Mouse (Mus musculus) heart, embryonic 12.5 days (tissue): ENCODE data around the gene Slc48a1. TPM values are rescaled to one million over a fixed set of nuclear protein-coding genes. Genes with fewer than 3 reads are reported as not detected.

ENCODE experiments used
- ATAC-seq: fragments of 200-750 bp; cut with Nextera tagmentation; 2 replicates; pipeline ENCODE4 v1.8.0; 2017; ENCODE audit warnings: moderate TSS enrichment, moderate library complexity; ENCODE audit not compliant: insufficient number of reproducible peaks, low FRiP score
- H3K27ac ChIP-seq: fragments of 300-500 bp; sonication (generic); 2 replicates; pipeline ENCODE4 v1.5.1; 2016; ENCODE audit warnings: mild to moderate bottlenecking, moderate library complexity; ENCODE audit not compliant: poor library complexity, severe bottlenecking
- H3K27me3 ChIP-seq: fragments of 300-500 bp; sonication (generic); replicated peaks from 2 replicates; pipeline ENCODE4 v1.6.1; 2016; ENCODE audit warnings: mild to moderate bottlenecking, moderate library complexity
- H3K36me3 ChIP-seq: fragments of 300-500 bp; sonication (generic); 2 replicates; pipeline ENCODE4 v1.6.1; 2016; ENCODE audit warnings: mild to moderate bottlenecking, moderate library complexity
- H3K4me1 ChIP-seq: fragments of 300-500 bp; sonication (generic); replicated peaks from 2 replicates; pipeline ENCODE4 v1.6.1; 2016; ENCODE audit warnings: mild to moderate bottlenecking
- H3K4me2 ChIP-seq: fragments of 300-500 bp; sonication (generic); 2 replicates; pipeline ENCODE4 v1.6.1; 2016; ENCODE audit warnings: mild to moderate bottlenecking, moderate library complexity
- H3K4me3 ChIP-seq: fragments of 300-500 bp; sonication (generic); 2 replicates; pipeline ENCODE4 v1.5.1; 2016; ENCODE audit warnings: mild to moderate bottlenecking
- H3K9ac ChIP-seq: fragments of 300-500 bp; sonication (generic); 2 replicates; pipeline ENCODE4 v1.6.1; 2016; ENCODE audit warnings: mild to moderate bottlenecking, moderate library complexity
- H3K9me3 ChIP-seq: fragments of 300-500 bp; sonication (generic); replicated peaks from 2 replicates; pipeline ENCODE4 v1.6.1; 2016; ENCODE audit warnings: mild to moderate bottlenecking, moderate library complexity
- whole genome bisulfite sequencing: fragments of 180-500 bp; shearing (Covaris S2); methylation state at CpG from one replicate; pipeline ENCODE4 v1.1.7; 2016; 5-methylcytosine and 5-hydroxymethylcytosine counted together
- polyA plus RNA-seq: library from polyadenylated mRNA; unstranded; fragments of >200 nt; fragmentation: Nextera tagmentation; extraction: Ambion mirVana; gene quantifications from 2 replicates; pipeline ENCODE4 v1.2.1, GENCODE M21; 2016

Gene Slc48a1
- polyA plus RNA-seq, 1 experiment from 2014 or later: 55.0 TPM

GRCm38 (mm10) chr15:97781961-97782748, 3.8 kb downstream of the Slc48a1 start:
- Histone ChIP-seq H3K27me3 (no peaks in the 10 kb centered on the region), H3K4me3 (peak overlapping the region; percentile 20), H3K4me2 (peak overlapping the region; percentile 60), H3K36me3 (no peaks in the 10 kb centered on the region), H3K9me3 (no peaks in the 10 kb centered on the region), H3K27ac (peak overlapping the region; percentile 20; the same call in 1 of the 2 replicates), H3K9ac (peak overlapping the region; percentile 43; the same call in 1 of the 2 replicates), H3K4me1 (peaks cover 39% of the 10 kb centered on the region)
- WGBS: 11% methylated on average over 24 of the region's 24 CpGs
- ATAC-seq: no peak

GRCm38 (mm10) chr15:97782749-97783105, 4.4 kb downstream of the Slc48a1 start:
- Histone ChIP-seq H3K4me2 (peak overlapping the region; percentile 60), H3K4me1 (peaks cover 39% of the 10 kb centered on the region), H3K27ac (peak overlapping the region; percentile 20; the same call in 1 of the 2 replicates), H3K9ac (no peak overlapping the region), H3K4me3 (peak overlapping the region; percentile 20), H3K36me3 (no peaks in the 10 kb centered on the region), H3K9me3 (no peaks in the 10 kb centered on the region), H3K27me3 (no peaks in the 10 kb centered on the region)
- under 1% methylated on average over 9 of the region's 9 CpGs for WGBS
- no peak; the same call in 1 of the 2 replicates for ATAC-seq

DNA sequence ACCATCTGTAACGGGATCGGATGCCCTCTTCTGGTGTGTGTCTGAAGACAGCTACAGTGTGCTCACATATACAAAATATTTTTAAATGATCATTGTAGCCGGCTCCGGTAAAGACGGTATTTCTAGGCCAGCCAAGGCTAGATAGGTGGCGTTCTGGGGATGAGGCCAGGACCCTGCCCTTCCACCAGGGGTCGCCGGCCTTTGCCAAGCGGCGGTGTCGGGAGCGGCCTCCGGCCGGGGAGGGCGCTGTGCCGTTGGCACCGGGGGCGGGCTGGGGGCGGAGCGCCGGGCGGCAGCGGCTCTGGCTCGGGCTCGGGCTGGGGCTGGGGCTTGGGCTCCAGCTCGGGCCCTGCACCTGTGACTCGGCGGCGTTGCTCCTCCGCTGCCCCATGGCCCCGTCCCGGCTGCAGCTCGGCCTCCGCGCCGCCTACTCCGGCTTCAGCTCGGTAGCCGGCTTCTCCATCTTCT, 5.8 kb downstream of the Slc48a1 start:
- Histone ChIP-seq H3K9ac (peak overlapping the region; percentile 90), H3K4me2 (peak overlapping the region; percentile 93), H3K36me3 (no peaks in the 10 kb centered on the region), H3K9me3 (no peaks in the 10 kb centered on the region), H3K27ac (peak overlapping the region; percentile 44), H3K4me3 (peak overlapping the region; percentile 86), H3K27me3 (no peaks in the 10 kb centered on the region), H3K4me1 (peaks cover 31% of the 10 kb centered on the region)
- ATAC-seq: peak; percentile 82
- WGBS: 3% methylated on average over 38 of the region's 39 CpGs

DNA sequence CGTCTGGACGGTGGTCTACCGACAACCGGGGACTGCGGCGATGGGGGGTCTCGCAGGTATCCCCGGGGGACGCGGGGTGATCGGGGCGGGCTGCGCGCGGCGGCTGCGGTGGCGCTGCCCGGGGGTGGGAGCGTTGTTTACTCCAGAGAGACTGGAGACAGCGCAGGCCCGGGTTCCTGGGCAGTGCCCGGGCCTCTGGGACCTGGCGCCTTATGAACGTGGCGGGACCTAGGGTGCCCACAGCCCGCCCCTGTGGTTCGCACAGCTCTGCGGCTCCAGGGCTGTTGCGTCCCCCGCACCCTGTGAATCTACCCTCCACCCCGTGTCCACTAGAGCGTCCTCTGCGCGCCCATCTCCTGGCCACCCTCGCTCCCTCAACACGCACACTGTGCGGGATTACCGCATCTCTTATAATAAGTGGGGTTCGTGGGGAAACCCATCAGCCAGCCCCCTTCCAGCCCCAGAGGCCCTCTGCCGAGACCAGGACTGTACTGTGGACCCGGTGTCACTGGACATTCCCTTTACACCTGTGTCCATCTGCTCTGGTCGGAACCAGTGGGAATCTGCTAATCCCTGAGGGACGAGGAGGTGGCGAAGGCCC, 6.3 kb downstream of the Slc48a1 start:
- peak; percentile 60 for ATAC-seq
- peak overlapping the region; percentile 93 for H3K4me2 ChIP-seq
- peaks cover 30% of the 10 kb centered on the region for H3K4me1 ChIP-seq
- peak overlapping the region; percentile 90 for H3K9ac ChIP-seq
- no peaks in the 10 kb centered on the region for H3K9me3 ChIP-seq
- no peaks in the 10 kb centered on the region for H3K27me3 ChIP-seq
- H3K36me3 ChIP-seq: peaks cover 3% of the 10 kb centered on the region; the same call in 1 of the 2 replicates
- 6% methylated on average over 45 of the region's 45 CpGs for whole genome bisulfite sequencing
- H3K27ac ChIP-seq: peak overlapping the region; percentile 44
- H3K4me3 ChIP-seq: peak overlapping the region; percentile 86

DNA sequence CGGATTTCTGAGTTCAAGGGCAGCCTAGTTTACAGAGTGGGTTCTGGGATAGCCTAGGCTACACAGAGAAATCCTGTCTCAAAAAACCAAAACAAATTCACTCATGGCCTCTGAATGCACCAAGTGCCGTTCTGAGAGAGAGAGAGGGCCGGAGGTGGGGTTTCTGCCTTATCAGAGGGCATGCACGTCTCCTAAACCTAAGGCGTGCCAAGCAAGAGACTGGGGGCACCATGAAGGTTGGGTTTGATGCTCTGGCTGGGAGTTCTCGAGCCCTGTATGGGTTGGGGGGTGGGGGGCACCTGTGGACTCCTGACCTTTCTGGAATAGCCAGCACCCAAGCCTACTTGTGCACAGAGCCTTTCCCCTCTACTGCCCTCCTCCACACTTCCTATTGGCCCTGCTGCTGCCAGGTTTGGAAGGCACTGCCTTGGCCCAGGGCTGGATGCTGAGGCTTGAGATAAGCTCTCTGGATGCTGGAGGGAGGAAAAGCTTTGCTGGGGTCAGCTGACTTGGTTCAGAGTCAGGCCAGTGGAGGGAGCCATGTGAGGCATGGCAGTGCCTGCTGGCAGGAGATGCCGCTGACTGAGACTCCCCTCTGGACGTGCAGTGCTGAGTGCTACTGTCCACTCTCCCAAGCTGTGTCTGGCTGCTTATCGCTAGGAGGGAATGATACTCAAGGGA, 7.6 kb downstream of the Slc48a1 start:
- no peaks in the 10 kb centered on the region for H3K9me3 ChIP-seq
- H3K27ac ChIP-seq: peak overlapping the region; percentile 14; the same call in 1 of the 2 replicates
- H3K9ac ChIP-seq: no peak overlapping the region
- no peaks in the 10 kb centered on the region for H3K27me3 ChIP-seq
- H3K4me2 ChIP-seq: 0 out of 2 replicates have a peak overlapping the region, but pooled peaks have one; percentile 93
- H3K36me3 ChIP-seq: peaks cover 14% of the 10 kb centered on the region
- peak; percentile 50 for ATAC-seq
- WGBS: 70% methylated on average over 9 of the region's 9 CpGs
- no peak overlapping the region for H3K4me3 ChIP-seq
- H3K4me1 ChIP-seq: peaks cover 30% of the 10 kb centered on the region

GRCm38 (mm10) chr15:97786412-97787112, 8.2 kb downstream of the Slc48a1 start:
- Histone ChIP-seq H3K4me2 (0 out of 2 replicates have a peak overlapping the region, but pooled peaks have one; percentile 93), H3K4me1 (peaks cover 27% of the 10 kb centered on the region), H3K27ac (peak overlapping the region; percentile 14; the same call in 1 of the 2 replicates), H3K36me3 (peaks cover 21% of the 10 kb centered on the region), H3K4me3 (no peak overlapping the region), H3K9me3 (no peaks in the 10 kb centered on the region), H3K9ac (no peak overlapping the region), H3K27me3 (no peaks in the 10 kb centered on the region)
- WGBS: 63% methylated on average over 10 of the region's 10 CpGs
- ATAC-seq: peak; percentile 46

DNA sequence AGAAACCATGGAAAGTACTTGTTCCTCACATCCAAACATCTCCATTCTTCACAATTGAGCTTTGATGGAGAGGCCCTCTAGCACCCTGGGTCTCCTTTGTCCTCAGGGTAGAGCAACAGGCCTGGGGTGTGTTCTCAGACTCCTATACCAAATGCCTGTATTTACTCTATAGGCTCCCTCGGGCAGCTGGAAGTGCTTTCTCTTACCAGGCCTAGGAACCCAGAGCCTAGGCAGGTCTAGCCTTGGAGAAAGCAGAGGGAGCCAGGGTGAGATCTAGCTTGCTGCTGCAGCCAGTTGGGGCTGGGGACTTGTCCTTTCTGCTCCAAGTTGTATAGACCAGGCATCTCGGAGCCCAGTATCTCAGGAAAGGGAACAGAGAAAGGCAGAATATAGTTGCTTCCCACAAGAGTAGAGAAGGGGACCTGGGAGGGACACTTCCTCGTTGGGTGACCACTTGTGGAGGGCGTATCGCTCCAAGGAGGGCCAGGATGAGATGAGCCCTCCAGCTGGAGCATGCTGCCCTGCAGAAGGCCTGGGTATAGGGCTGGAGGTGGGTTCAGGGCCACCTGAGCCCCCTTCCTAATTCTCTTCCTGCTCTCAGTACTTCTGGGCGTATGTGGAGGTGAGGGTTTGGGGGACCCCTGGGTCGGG, 9.0 kb downstream of the Slc48a1 start:
- Histone ChIP-seq H3K36me3 (peaks cover 28% of the 10 kb centered on the region), H3K27me3 (no peaks in the 10 kb centered on the region), H3K9me3 (no peaks in the 10 kb centered on the region), H3K9ac (peak overlapping the region; percentile 33; the same call in 1 of the 2 replicates), H3K4me3 (0 out of 2 replicates have a peak overlapping the region, but pooled peaks have one; percentile 5), H3K27ac (peak overlapping the region; percentile 29; the same call in 1 of the 2 replicates), H3K4me1 (peaks cover 21% of the 10 kb centered on the region), H3K4me2 (peak overlapping the region; percentile 37)
- 78% methylated on average over 7 of the region's 7 CpGs for WGBS
- ATAC-seq: no peak

GRCm38 (mm10) chr15:97787799-97788667, 9.7 kb downstream of the Slc48a1 start:
- no peak overlapping the region for H3K27ac ChIP-seq
- 68% methylated on average over 19 of the region's 19 CpGs for WGBS

GRCm38 (mm10) chr15:97788821-97789220, 10.5 kb downstream of the Slc48a1 start:
- WGBS: 60% methylated on average over 6 of the region's 6 CpGs
- Histone ChIP-seq H3K4me1 (peaks cover 12% of the 10 kb centered on the region), H3K4me3 (no peak overlapping the region), H3K27me3 (no peaks in the 10 kb centered on the region), H3K9me3 (no peaks in the 10 kb centered on the region), H3K36me3 (peaks cover 41% of the 10 kb centered on the region), H3K9ac (0 out of 2 replicates have a peak overlapping the region, but pooled peaks have one; percentile 5), H3K4me2 (no peak overlapping the region), H3K27ac (no peak overlapping the region)
- ATAC-seq: no peak

More at GRCm38 (mm10) chr15:97787799-97788667, 9.7 kb downstream of the Slc48a1 start:
- Histone ChIP-seq H3K36me3 (peaks cover 33% of the 10 kb centered on the region), H3K4me2 (peak overlapping the region; percentile 37; the same call in 1 of the 2 replicates), H3K4me3 (0 out of 2 replicates have a peak overlapping the region, but pooled peaks have one; percentile 5), H3K9ac (0 out of 2 replicates have a peak overlapping the region, but pooled peaks have one; percentile 5), H3K9me3 (no peaks in the 10 kb centered on the region), H3K27me3 (no peaks in the 10 kb centered on the region), H3K4me1 (peaks cover 14% of the 10 kb centered on the region)
- ATAC-seq: no peak
